Mouse (Mus musculus) kidney, postnatal 10 days (tissue): ENCODE measurements around the gene Chrna1.
A peak's percentile ranks its signal among the peaks of the same experiment; 100 is the strongest.

ENCODE experiments used
- DNase-seq: peaks from one replicate; pipeline ENCODE4 v3.0.0; 2021; ENCODE audit warnings: mixed read lengths

Gene Chrna1

DNA sequence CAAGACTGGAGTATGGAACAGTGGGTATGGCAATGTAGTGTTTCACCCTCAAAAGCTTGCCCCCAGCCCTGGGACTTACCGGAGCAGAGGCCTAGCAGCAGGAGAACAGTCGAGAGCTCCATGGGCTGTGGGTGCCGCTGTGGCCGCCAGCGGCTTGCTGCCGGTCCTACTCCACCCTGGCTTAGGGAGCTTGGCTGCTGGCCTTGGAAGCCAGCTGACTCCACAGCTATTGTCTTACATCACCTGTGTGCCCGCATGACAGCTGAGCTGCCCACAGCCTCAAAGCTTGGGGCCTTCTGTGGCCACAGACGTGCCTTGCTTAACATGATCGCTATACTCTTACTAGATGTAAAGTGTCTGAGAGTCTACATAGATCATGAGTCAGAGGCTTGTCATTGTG lies at the start of gene Chrna1:
Chrna1 (minus strand) TSS at position 173 of the 400 bp plus-strand sequence.
- DNase-seq = no peak

DNA sequence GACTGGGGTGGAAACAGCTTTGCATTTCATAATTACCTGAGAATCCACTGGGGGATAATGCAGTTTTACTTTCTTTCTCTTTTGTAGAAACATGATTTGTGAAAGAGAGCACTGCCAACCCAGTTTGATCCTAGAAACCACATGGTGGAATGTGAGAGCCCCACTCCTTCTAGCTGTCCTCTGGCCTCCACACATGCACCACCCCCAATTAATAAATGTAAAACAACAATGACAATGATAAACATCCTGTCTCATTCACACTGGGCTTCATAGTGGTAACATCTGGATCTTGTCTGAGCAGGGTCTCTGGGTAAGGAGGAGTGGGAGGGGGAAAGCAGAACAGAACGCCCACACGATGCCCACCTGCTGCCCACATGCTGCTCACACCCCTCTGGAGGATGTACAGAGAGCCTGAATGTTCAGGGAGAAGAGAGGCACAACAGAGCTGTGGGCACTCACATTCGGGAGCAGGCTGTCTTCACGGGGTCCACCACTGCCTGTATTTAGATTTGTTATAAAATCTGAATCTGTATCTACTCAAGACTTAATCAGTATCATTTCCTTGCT lies 38.4 kb upstream of the Chrna1 start:
- DNase-seq = no peak

DNA sequence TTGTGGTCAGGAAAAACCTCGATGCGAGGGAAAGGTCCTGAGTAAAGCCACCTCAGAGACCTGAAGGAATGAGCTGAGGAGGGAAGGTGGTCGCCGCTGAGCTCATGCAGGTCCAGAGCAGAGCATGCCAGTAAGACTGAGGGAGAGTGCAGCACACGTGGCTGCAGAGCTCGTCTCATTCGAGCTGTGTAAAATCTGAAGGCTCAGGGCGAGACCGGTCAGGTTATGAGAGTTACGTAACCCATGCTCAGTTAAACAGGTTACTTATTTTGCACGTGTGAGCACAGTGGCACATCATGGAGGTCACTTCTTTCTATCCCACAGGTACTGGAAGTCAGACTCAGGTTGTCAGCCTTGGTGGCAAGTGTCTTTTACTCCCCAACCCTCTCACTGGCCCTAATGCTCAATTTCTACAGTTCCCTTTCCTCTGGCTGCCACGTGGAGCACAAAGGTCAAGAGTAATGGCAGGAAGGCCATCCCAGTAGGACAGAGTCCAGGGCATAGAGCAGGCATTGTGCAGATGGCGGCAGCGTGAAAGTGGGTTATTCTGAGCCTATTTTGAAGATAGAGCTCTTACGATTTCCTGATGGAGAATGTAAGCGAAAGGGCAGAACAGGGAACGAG lies 36.4 kb upstream of the Chrna1 start:
- DNase-seq = no peak

GRCm38 (mm10) chr2:73615456-73615855 lies 35.3 kb upstream of the Chrna1 start:
- DNase-seq = no peak

- DNase-seq = no peak
Measured at GRCm38 (mm10) chr2:73614303-73614702, 34.2 kb upstream of the Chrna1 start.

DNA sequence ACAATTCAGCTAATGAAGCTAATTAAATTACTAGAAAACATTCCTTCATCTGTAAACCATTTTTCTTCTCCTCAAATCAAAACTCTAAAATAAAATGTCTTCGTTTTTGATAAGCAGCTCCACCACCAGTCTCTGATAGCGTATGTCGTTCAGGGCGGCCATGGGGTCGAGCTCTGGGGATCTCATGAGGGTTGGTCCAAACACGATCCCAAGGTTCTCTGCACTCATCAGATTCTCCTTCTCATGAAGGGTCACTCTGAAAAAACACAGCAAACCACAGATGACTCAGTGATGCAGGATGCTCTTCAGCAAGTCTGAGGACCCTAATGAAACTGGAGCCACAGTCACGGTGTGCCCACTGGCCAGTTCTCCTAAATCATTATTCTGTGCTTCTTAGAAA lies 32.8 kb upstream of the Chrna1 start:
- no peak for DNase-seq

DNA sequence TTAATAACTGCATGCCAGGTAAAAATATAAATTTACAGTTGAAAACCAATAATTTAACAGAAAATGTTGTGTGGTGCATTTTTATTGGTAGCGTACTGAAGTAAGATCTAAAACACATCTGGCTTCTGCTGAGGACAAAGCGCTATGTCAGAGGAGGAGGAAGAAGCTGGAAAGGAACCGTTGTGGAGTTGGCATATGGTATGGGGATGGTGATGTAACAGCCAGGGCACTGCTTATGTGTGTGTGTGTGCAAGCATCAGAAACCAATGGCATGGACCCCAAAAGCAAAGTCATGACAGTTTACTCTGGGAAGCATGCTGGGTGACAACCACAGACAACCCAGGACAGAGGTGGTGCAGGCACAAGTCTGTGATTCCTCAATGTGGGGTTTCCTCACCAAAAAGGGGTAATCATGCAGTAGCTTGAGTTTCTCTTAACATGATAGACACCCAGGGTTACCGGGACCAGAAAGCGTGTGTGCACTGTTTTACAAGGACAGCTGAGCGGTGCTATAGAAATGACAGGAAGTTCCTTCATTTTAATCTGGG lies 32.3 kb upstream of the Chrna1 start:
- DNase-seq = no peak

GRCm38 (mm10) chr2:73611798-73612197 lies 31.7 kb upstream of the Chrna1 start:
- no peak for DNase-seq

- no peak for DNase-seq
Measured at GRCm38 (mm10) chr2:73609724-73610210, 29.6 kb upstream of the Chrna1 start.

GRCm38 (mm10) chr2:73609067-73609723 lies 29.1 kb upstream of the Chrna1 start:
- peak; percentile 45 for DNase-seq

- no peak for DNase-seq
Measured at GRCm38 (mm10) chr2:73608391-73608790, 28.3 kb upstream of the Chrna1 start.

DNA sequence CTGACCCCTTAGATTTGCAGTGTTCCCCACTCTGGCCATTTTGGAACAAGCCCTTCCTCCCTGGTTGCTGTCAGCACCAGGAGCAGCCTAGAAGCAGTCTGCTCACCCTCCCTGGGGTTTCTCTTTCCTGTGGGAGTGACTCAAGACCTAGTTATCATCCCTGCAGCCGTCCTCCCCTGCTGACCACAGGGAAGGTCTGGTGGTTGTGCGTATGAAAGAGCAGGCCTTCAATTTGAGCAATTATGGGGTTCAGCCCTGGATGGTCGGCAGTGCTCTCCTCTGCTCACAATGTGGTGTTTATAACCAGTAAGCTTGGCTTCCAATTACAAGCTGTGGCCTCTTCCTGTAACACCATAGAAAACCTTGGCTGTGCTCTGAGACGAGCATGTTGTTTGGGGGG lies 27.5 kb upstream of the Chrna1 start:
- DNase-seq = no peak

DNA sequence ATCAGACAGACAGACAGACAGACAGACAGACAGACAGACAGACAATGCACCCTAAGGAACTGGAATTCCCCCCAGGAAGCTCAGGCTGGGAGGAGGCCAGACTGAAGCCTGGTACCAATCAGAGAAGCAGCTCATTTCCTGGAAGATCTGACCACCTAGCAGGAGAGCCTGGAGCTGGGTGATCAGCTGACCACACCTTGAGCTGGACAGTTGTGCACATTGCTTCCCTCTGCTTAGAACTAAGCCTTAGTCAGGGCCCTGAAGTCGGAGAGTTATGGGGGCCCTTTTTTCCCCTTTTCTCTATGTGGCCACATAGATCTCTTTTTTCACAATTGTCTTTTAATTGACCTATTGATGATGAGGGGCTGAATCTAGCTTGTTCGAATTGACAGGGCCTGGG lies 27.0 kb upstream of the Chrna1 start:
- DNase-seq = no peak

DNA sequence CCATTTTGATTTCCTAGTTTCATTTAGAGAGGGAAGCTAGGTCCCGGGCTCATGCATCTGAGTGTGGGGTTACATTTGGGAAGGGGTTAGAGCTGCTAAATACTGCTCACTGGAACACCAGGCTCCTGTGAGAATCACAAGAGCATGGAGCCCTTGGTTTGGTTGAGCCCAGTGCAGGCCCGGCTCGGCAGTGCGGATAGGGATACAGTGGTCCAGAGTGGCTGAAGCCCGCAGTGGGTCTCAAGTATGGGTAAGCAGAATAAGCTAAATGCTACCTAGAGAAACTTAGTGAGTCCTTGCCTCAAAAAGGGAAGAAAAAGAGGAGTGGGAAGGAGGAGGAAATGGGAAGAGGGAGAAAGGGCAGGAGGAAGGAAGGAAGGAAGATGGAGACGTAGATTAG lies 26.5 kb upstream of the Chrna1 start:
- DNase-seq = no peak

GRCm38 (mm10) chr2:73605077-73605476 lies 24.9 kb upstream of the Chrna1 start:
- peak; percentile 43 for DNase-seq

- DNase-seq = no peak
Measured at GRCm38 (mm10) chr2:73604579-73604978, 24.4 kb upstream of the Chrna1 start.

- no peak for DNase-seq
Measured at GRCm38 (mm10) chr2:73600650-73601049, 20.5 kb upstream of the Chrna1 start.

DNA sequence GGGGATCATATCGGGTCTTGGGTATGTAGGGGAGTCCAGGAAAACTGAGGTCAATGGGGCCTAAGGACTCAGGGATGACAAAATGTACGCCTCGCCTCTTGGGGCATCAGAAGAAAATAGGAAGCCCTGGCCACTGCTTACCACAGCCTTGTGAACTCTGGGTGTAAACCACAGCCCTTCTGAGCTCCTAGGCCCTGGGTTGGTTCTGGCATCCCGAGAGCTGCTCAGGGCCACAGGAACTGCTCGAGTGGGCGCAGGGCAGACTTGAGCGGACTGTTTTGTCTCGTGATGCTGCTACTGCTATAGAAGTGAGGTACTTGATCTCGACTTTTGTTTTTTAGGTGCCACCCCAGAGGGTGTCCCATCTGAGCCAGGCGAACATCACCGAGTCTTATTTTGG lies 17.6 kb upstream of the Chrna1 start:
- no peak for DNase-seq

DNA sequence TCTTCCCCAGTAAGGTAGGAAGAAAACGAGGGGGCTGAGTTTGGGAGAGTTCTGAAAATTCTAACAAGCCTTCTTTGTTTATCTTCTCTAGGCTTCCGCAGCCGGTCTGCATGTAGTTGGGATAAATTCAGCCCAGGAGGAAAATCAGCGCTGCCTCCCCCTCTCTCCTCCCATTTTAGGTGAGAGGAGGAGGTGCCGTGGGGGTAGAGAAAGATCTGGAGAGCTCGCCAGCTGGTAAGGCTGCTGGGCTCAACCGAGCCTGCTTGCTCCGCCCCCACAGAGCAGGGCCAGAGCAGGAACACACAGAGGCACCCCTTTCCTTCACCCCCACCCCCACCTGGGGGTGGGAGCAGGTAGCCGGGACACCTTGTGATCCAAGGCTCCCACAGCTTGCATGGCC lies 16.6 kb upstream of the Chrna1 start:
- DNase-seq = no peak

DNA sequence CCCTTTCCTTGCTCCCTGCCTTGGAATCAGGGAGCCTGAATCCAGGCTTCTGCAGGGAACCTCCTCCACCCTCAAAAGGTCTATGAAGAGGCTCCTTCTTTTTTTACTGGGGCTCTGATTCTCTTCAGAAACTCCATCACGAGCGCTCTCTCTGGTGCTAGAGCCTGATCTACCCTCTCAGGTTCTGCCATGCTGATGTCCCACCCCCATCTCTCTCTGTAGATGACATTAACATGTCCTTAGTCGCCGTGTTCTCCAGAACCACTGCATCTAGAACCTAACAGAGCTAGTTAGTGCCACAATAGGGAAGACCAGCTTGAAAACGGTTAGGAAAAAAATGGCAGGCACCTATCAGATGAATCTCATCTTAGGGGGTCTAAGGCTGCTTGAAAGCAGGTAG lies 16.2 kb upstream of the Chrna1 start:
- no peak for DNase-seq

DNA sequence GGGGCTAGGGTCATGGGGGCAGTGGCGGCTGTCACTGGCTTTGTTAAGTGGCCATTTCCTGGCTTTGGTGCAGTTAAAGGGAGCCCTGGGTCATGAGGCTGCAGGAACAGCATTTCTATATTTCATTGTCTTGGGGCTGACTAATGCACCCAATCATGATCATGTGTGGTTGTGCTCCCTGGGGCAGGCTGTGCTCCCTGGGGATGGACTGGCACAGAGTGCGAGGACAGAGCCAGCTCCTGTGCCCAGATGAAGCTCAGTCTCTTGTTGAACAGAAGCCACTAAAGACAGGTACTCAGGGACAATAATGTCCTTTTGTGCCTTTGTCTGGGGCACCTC lies 12.9 kb upstream of the Chrna1 start:
- DNase-seq = no peak

DNA sequence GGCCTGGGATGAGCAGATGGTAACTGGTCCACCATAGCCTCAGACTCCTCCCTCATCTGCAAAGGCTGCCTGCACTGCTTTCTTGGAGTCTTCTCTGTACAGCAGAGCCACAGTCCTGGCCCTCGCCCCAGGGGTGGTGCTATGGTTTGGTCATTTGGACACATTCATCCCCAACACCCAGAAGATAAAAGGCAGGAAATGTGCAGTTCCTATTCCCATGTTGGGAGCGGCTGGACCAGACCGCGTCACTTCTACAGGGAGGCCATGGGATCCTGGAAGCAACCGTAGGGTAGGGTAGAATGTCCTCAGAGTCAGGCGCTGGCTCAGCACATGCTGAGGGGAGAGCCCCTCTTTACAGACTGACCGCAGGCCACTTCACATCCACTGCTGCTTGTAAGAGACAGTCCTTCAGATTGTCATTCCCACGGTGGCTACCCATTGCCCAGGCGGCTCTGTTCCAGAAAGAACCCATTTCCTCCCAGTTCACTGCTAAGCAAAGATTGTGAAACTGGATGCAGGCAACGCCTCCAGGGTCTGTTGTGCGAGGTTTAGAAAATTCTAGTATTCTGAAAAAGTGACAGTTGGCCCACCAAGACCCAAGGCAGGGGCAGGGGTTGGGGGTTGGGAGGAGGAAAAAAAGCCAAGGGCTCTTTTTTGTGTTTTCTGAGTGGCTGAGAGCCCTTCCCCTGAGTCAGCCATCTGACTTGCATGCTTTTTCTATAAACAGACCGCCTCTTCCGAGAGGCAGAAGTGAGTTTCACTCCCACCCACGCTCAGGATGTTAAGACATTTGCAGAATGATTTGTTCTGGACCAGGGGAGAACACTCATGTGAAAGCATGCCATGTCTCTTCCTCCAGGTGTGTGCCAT lies 12.3 kb upstream of the Chrna1 start:
- DNase-seq = peak; percentile 75

- no peak for DNase-seq
Measured at GRCm38 (mm10) chr2:73591246-73591645, 11.1 kb upstream of the Chrna1 start.
